Mouse (Mus musculus) small intestine, adult 2 months (tissue): ENCODE measurements around the gene Bcr. TPM values are rescaled to one million over a fixed set of nuclear protein-coding genes. Genes with fewer than 3 reads are reported as not detected.

Experiments
- H3K27ac ChIP-seq: fragments of 200-500 bp; 2 replicates; pipeline ENCODE4 v1.5.1; 2012; ENCODE audit warnings: low read depth, low read length, control low read depth, inconsistent platforms; ENCODE audit not compliant: insufficient read depth
- H3K27me3 ChIP-seq: fragments of 200-500 bp; 2 replicates; pipeline ENCODE4 v1.6.1; 2012; ENCODE audit warnings: mild to moderate bottlenecking, moderate library complexity, low read length, inconsistent platforms; ENCODE audit not compliant: control insufficient read depth, insufficient read depth
- H3K36me3 ChIP-seq: fragments of 200-500 bp; 2 replicates; pipeline ENCODE4 v1.6.1; 2012; ENCODE audit warnings: mild to moderate bottlenecking, low read length, control low read depth, inconsistent platforms; ENCODE audit not compliant: control insufficient read depth, insufficient read depth
- H3K4me1 ChIP-seq: fragments of 200-500 bp; 2 replicates; pipeline ENCODE4 v1.6.1; 2012; ENCODE audit warnings: low read length, inconsistent platforms, mixed read lengths; ENCODE audit not compliant: control insufficient read depth, insufficient read depth, insufficient read length
- H3K4me3 ChIP-seq: fragments of 200-500 bp; 2 replicates; pipeline ENCODE4 v1.5.1; 2012; ENCODE audit warnings: low read depth, mild to moderate bottlenecking, control low read depth, inconsistent platforms, low read length, moderate library complexity
- CTCF ChIP-seq: fragments of 200-500 bp; IDR thresholded peaks from 2 replicates; pipeline ENCODE4 v1.5.1; 2012; ENCODE audit warnings: low read depth, mild to moderate bottlenecking, control low read depth, inconsistent platforms, low read length, moderate library complexity, mixed read lengths; ENCODE audit not compliant: insufficient replicate concordance, insufficient read length; ENCODE audit errors: extremely low read depth
- POLR2A ChIP-seq: fragments of 200-500 bp; IDR thresholded peaks from 2 replicates; pipeline ENCODE4 v1.6.1; 2012; ENCODE audit warnings: low read depth, mild to moderate bottlenecking, control low read depth, inconsistent platforms, low read length, moderate library complexity
- WGBS: fragments of 180-500 bp; shearing (Covaris S2); methylation state at CpG from one replicate; pipeline ENCODE4 v1.1.7; 2018; 5-methylcytosine and 5-hydroxymethylcytosine counted together
- polyA plus RNA-seq: library from polyadenylated mRNA; depleted of rRNA; stranded (reverse); fragments of >200 nt; gene quantifications from 2 replicates; pipeline ENCODE4 v1.2.3, GENCODE M21; 2012

Bcr gene
- polyA plus RNA-seq, 1 experiment = 46.9 TPM

GRCm38 (mm10) chr10:75062189-75062561 lies 1.8 kb downstream of the Bcr start:
- Histone ChIP-seq H3K27me3 (no peaks in the 10 kb centered on the region), H3K27ac (no peak overlapping the region), H3K36me3 (0 out of 2 replicates have a peak, but pooled peaks cover 2% of the 10 kb centered on the region), H3K4me1 (peaks cover 26% of the 10 kb centered on the region), H3K4me3 (peak overlapping the region; percentile 92)
- WGBS = 23% methylated on average over 6 of the region's 6 CpGs
- TF ChIP-seq POLR2A (no peak), CTCF (no peak)

GRCm38 (mm10) chr10:75062621-75063020 lies 2.2 kb downstream of the Bcr start:
- TF ChIP-seq POLR2A (no peak), CTCF (no peak)
- H3K27me3 ChIP-seq = no peaks in the 10 kb centered on the region
- peak overlapping the region; percentile 92 for H3K4me3 ChIP-seq
- 0 out of 2 replicates have a peak, but pooled peaks cover 2% of the 10 kb centered on the region for H3K36me3 ChIP-seq
- no peak overlapping the region for H3K27ac ChIP-seq
- 44% methylated on average over 6 of the region's 6 CpGs for WGBS
- H3K4me1 ChIP-seq = peaks cover 26% of the 10 kb centered on the region

- Histone ChIP-seq H3K4me1 (peaks cover 30% of the 10 kb centered on the region), H3K27me3 (no peaks in the 10 kb centered on the region), H3K27ac (no peak overlapping the region), H3K4me3 (peak overlapping the region; percentile 16), H3K36me3 (0 out of 2 replicates have a peak, but pooled peaks cover 2% of the 10 kb centered on the region)
- 25% methylated on average over 12 of the region's 12 CpGs for WGBS
- TF ChIP-seq POLR2A (no peak), CTCF (no peak)
Measured at GRCm38 (mm10) chr10:75063301-75063965, 3.0 kb downstream of the Bcr start.

- Histone ChIP-seq H3K27me3 (no peaks in the 10 kb centered on the region), H3K4me1 (peaks cover 27% of the 10 kb centered on the region), H3K36me3 (0 out of 2 replicates have a peak, but pooled peaks cover 2% of the 10 kb centered on the region), H3K27ac (no peak overlapping the region), H3K4me3 (no peak overlapping the region)
- no peak for TF ChIP-seq POLR2A
- TF ChIP-seq CTCF = no peak
- WGBS = 78% methylated on average over 6 of the region's 6 CpGs
Measured at GRCm38 (mm10) chr10:75065691-75066090, 5.3 kb downstream of the Bcr start.

GRCm38 (mm10) chr10:75067446-75067845 lies 7.1 kb downstream of the Bcr start:
- Histone ChIP-seq H3K4me3 (no peak overlapping the region), H3K27ac (no peak overlapping the region), H3K27me3 (no peaks in the 10 kb centered on the region), H3K36me3 (0 out of 2 replicates have a peak, but pooled peaks cover 2% of the 10 kb centered on the region), H3K4me1 (peaks cover 18% of the 10 kb centered on the region; the same call in 1 of the 2 replicates)
- TF ChIP-seq POLR2A (no peak), CTCF (no peak)

- peak overlapping the region; percentile 17; the same call in 1 of the 2 replicates for H3K27ac ChIP-seq
- 26% methylated on average over 2 of the region's 2 CpGs for WGBS
- TF ChIP-seq POLR2A (no peak), CTCF (no peak)
- no peaks in the 10 kb centered on the region for H3K27me3 ChIP-seq
- H3K36me3 ChIP-seq = 0 out of 2 replicates have a peak, but pooled peaks cover 2% of the 10 kb centered on the region
- no peak overlapping the region for H3K4me3 ChIP-seq
- peaks cover 14% of the 10 kb centered on the region; the same call in 1 of the 2 replicates for H3K4me1 ChIP-seq
Measured at GRCm38 (mm10) chr10:75068086-75068485, 7.7 kb downstream of the Bcr start.

GRCm38 (mm10) chr10:75068624-75069328 lies 8.4 kb downstream of the Bcr start:
- no peak overlapping the region for H3K4me3 ChIP-seq
- H3K36me3 ChIP-seq = 0 out of 2 replicates have a peak, but pooled peaks cover 2% of the 10 kb centered on the region
- no peaks in the 10 kb centered on the region for H3K27me3 ChIP-seq
- TF ChIP-seq POLR2A (no peak), CTCF (no peak)
- WGBS = 21% methylated on average over 12 of the region's 12 CpGs
- peaks cover 9% of the 10 kb centered on the region; the same call in 1 of the 2 replicates for H3K4me1 ChIP-seq
- H3K27ac ChIP-seq = peak overlapping the region; percentile 14
